Mouse (Mus musculus) CH12.LX (cell line): Measurements from ENCODE around the gene Spryd3.

ENCODE experiments used
- CHD1 ChIP-seq: IDR thresholded peaks from 2 replicates; pipeline ENCODE4 v1.6.1; 2012; ENCODE audit warnings: low read depth, low read length, improper control_type of control experiment, inconsistent platforms
- CTCF ChIP-seq, 2 experiments: IDR thresholded peaks in 1 of 2; conservative IDR thresholded peaks in 1 of 2; 2 replicates each; pipeline ENCODE4 v1.5.1; 2011 to 2012; ENCODE audit warnings: low read depth in 2 of 2, low read length in 2 of 2, improper control_type of control experiment in 1 of 2, inconsistent platforms in 1 of 2, mild to moderate bottlenecking in 1 of 2, moderate library complexity in 1 of 2
- E2F4 ChIP-seq: IDR thresholded peaks from 2 replicates; pipeline ENCODE4 v1.6.1; 2011; ENCODE audit warnings: low read depth, low read length, improper control_type of control experiment; ENCODE audit not compliant: insufficient replicate concordance
- EP300 ChIP-seq: IDR thresholded peaks from 2 replicates; pipeline ENCODE4 v1.6.1; 2011; ENCODE audit warnings: low read length, improper control_type of control experiment
- GABPA ChIP-seq: IDR thresholded peaks from 2 replicates; pipeline ENCODE4 v1.6.1; 2012; ENCODE audit warnings: low read depth, low read length, improper control_type of control experiment, inconsistent platforms; ENCODE audit not compliant: insufficient replicate concordance
- HCFC1 ChIP-seq: IDR thresholded peaks from 2 replicates; pipeline ENCODE4 v1.6.1; 2012; ENCODE audit warnings: low read depth, mild to moderate bottlenecking, inconsistent platforms, low read length, improper control_type of control experiment
- MAFK ChIP-seq: IDR thresholded peaks from 2 replicates; pipeline ENCODE4 v1.6.1; 2011; ENCODE audit warnings: low read length, improper control_type of control experiment; ENCODE audit not compliant: insufficient replicate concordance
- MAX ChIP-seq: IDR thresholded peaks from 2 replicates; pipeline ENCODE4 v1.6.1; 2011; ENCODE audit warnings: low read length, improper control_type of control experiment
- POLR2A ChIP-seq: IDR thresholded peaks from 2 replicates; pipeline ENCODE4 v1.6.1; 2011; ENCODE audit warnings: low read depth, mild to moderate bottlenecking, improper control_type of control experiment, low read length
- POLR2AphosphoS2 ChIP-seq: IDR thresholded peaks from 2 replicates; pipeline ENCODE4 v1.6.1; 2011; ENCODE audit warnings: low read depth, low read length, improper control_type of control experiment
- USF1 ChIP-seq: IDR thresholded peaks from 2 replicates; pipeline ENCODE4 v1.6.1; 2014; ENCODE audit warnings: low read depth, mild to moderate bottlenecking, inconsistent platforms, low read length, improper control_type of control experiment
- USF2 ChIP-seq: conservative IDR thresholded peaks from 2 replicates; pipeline ENCODE4 v1.6.1; 2011; ENCODE audit warnings: low read depth, low read length, improper control_type of control experiment
- ZC3H11A ChIP-seq: IDR thresholded peaks from 2 replicates; pipeline ENCODE4 v1.6.1; 2012; ENCODE audit warnings: low read depth, mild to moderate bottlenecking, inconsistent platforms, low read length, improper control_type of control experiment

DNA sequence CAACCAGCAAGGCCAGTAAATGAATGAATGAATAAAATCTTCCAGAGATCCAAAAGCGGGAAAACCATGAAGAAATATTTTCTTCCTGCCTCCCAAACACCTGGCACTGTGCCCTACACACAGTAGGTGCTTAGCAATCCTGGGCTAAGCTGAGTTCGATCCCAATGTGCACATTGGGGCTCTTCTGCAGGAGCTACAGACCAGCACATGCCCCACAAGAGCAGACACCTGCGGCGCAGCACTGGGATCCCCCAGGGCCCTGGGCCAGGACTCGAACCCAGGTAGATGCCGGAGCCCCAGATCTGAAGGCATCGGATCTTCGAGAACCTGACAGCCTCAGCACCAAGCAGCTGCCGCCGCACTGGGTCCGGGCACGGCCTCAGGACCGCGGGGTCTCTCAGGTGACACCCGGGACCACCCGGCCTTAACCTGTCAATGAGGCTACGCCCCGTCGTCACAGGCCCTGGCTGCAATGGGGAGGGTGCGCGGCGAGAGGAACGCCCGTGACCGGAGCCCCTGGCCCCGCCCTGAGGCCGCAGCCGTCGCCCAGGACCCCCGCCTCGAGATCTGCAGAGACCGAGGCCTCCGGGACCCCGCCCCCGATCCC, 409 bp downstream of the Spryd3 start:
- TF ChIP-seq CTCF (conservative IDR thresholded peaks at IDR 0.05 in 1 of 2, IDR thresholded peaks at IDR 0.05 in 1 of 2; ENCODE audit: low read depth in 2 of 2, low read length in 2 of 2): no peak
- TF ChIP-seq E2F4: no peak
- no peak for TF ChIP-seq POLR2A
- TF ChIP-seq USF2: no peak
- TF ChIP-seq EP300: no peak
- TF ChIP-seq HCFC1: no peak
- no peak for TF ChIP-seq MAFK
- TF ChIP-seq USF1: no peak
- no peak for TF ChIP-seq ZC3H11A
- no peak for TF ChIP-seq GABPA
- no peak for TF ChIP-seq POLR2AphosphoS2
- TF ChIP-seq MAX: no peak
- no peak for TF ChIP-seq CHD1
